Mouse (Mus musculus): Measurements from ENCODE around the gene Ptprm. TPM values are rescaled to one million over a fixed set of nuclear protein-coding genes. Genes with fewer than 3 reads are reported as not detected.

Ptprm gene
- polyA plus RNA-seq, 1 experiment from 2014 or later: 35.9 TPM

- H3K27ac ChIP-seq (ENCODE audit: low read length): no peak overlapping the region
- H3K27me3 ChIP-seq (replicated peaks; ENCODE audit: insufficient read depth, low read length): no peaks in the 10 kb centered on the region
- no peak overlapping the region for H3K9ac ChIP-seq (replicated peaks; ENCODE audit: low read depth)
- no peak for TF ChIP-seq CTCF (IDR thresholded peaks at IDR 0.05)
- no peak for TF ChIP-seq EP300 (IDR thresholded peaks at IDR 0.05)
- no peaks in the 10 kb centered on the region for H3K4me1 ChIP-seq (ENCODE audit: insufficient read depth, low read depth, low read length)
- no peaks in the 10 kb centered on the region for H3K9me3 ChIP-seq (ENCODE audit: low read length)
- no peak overlapping the region for H3K4me3 ChIP-seq (ENCODE audit: low read depth, low read length)
- ATAC-seq (no peak), DNase-seq (ENCODE audit: low spot score) (no peak)
- no peaks in the 10 kb centered on the region for H3K36me3 ChIP-seq (ENCODE audit: insufficient read depth, low read length)
- H3K4me2 ChIP-seq (replicated peaks; ENCODE audit: low read depth, low read length): no peak overlapping the region
- 45% methylated on average over 3 of the region's 3 CpGs for WGBS
These were observed 241.6 kb downstream of the Ptprm start for GRCm38 (mm10) chr17:67112679-67113078.

GRCm38 (mm10) chr17:67106176-67106575, 248.1 kb downstream of the Ptprm start:
- DNase-seq (ENCODE audit: low spot score) (no peak), ATAC-seq (no peak)
- no peak overlapping the region for H3K27ac ChIP-seq (ENCODE audit: low read length)
- no peak overlapping the region for H3K4me2 ChIP-seq (replicated peaks; ENCODE audit: low read depth, low read length)
- H3K9ac ChIP-seq (replicated peaks; ENCODE audit: low read depth): no peak overlapping the region
- no peaks in the 10 kb centered on the region for H3K27me3 ChIP-seq (replicated peaks; ENCODE audit: insufficient read depth, low read length)
- no peaks in the 10 kb centered on the region for H3K4me1 ChIP-seq (ENCODE audit: insufficient read depth, low read depth, low read length)
- H3K4me3 ChIP-seq (ENCODE audit: low read depth, low read length): no peak overlapping the region
- 88% methylated on average over 2 of the region's 2 CpGs for WGBS
- no peak for TF ChIP-seq EP300 (IDR thresholded peaks at IDR 0.05)
- no peak for TF ChIP-seq CTCF (IDR thresholded peaks at IDR 0.05)
- H3K9me3 ChIP-seq (ENCODE audit: low read length): no peaks in the 10 kb centered on the region
- H3K36me3 ChIP-seq (ENCODE audit: insufficient read depth, low read length): no peaks in the 10 kb centered on the region

- TF ChIP-seq CTCF (IDR thresholded peaks at IDR 0.05) (no peak), EP300 (IDR thresholded peaks at IDR 0.05) (no peak)
- no peaks in the 10 kb centered on the region for H3K27me3 ChIP-seq (replicated peaks; ENCODE audit: insufficient read depth, low read length)
- no peak overlapping the region for H3K4me2 ChIP-seq (replicated peaks; ENCODE audit: low read depth, low read length)
- no peaks in the 10 kb centered on the region for H3K9me3 ChIP-seq (ENCODE audit: low read length)
- H3K4me1 ChIP-seq (ENCODE audit: insufficient read depth, low read depth, low read length): no peaks in the 10 kb centered on the region
- 40% methylated on average over 6 of the region's 6 CpGs for WGBS
- H3K4me3 ChIP-seq (ENCODE audit: low read depth, low read length): no peak overlapping the region
- H3K36me3 ChIP-seq (ENCODE audit: insufficient read depth, low read length): no peaks in the 10 kb centered on the region
- no peak for ATAC-seq
- H3K27ac ChIP-seq (ENCODE audit: low read length): no peak overlapping the region
- DNase-seq (ENCODE audit: low spot score): peak; percentile 47
- H3K9ac ChIP-seq (replicated peaks; ENCODE audit: low read depth): no peak overlapping the region
These were observed 252.2 kb downstream of the Ptprm start for GRCm38 (mm10) chr17:67102051-67102450.

GRCm38 (mm10) chr17:67090997-67091396, 263.3 kb downstream of the Ptprm start:
- ATAC-seq: no peak
- no peak for TF ChIP-seq CTCF (IDR thresholded peaks at IDR 0.05)
- no peak for TF ChIP-seq EP300 (IDR thresholded peaks at IDR 0.05)
- 76% methylated on average over 5 of the region's 5 CpGs for WGBS
- Histone ChIP-seq H3K9ac (replicated peaks; ENCODE audit: low read depth) (no peak overlapping the region), H3K4me1 (ENCODE audit: insufficient read depth, low read depth, low read length) (no peaks in the 10 kb centered on the region), H3K4me3 (ENCODE audit: low read depth, low read length) (no peak overlapping the region), H3K9me3 (ENCODE audit: low read length) (no peaks in the 10 kb centered on the region), H3K27me3 (replicated peaks; ENCODE audit: insufficient read depth, low read length) (no peaks in the 10 kb centered on the region), H3K4me2 (replicated peaks; ENCODE audit: low read depth, low read length) (no peak overlapping the region), H3K36me3 (ENCODE audit: insufficient read depth, low read length) (peaks cover 4% of the 10 kb centered on the region; the same call in 1 of the 2 replicates), H3K27ac (ENCODE audit: low read length) (no peak overlapping the region)
- no peak for DNase-seq (ENCODE audit: low spot score)

GRCm38 (mm10) chr17:67090153-67090552, 264.1 kb downstream of the Ptprm start:
- no peaks in the 10 kb centered on the region for H3K4me1 ChIP-seq (ENCODE audit: insufficient read depth, low read depth, low read length)
- peaks cover 4% of the 10 kb centered on the region; the same call in 1 of the 2 replicates for H3K36me3 ChIP-seq (ENCODE audit: insufficient read depth, low read length)
- TF ChIP-seq EP300 (IDR thresholded peaks at IDR 0.05) (no peak), CTCF (IDR thresholded peaks at IDR 0.05) (no peak)
- no peak overlapping the region for H3K27ac ChIP-seq (ENCODE audit: low read length)
- H3K9ac ChIP-seq (replicated peaks; ENCODE audit: low read depth): no peak overlapping the region
- no peaks in the 10 kb centered on the region for H3K27me3 ChIP-seq (replicated peaks; ENCODE audit: insufficient read depth, low read length)
- no peak for ATAC-seq
- 84% methylated on average over 7 of the region's 7 CpGs for WGBS
- no peak overlapping the region for H3K4me2 ChIP-seq (replicated peaks; ENCODE audit: low read depth, low read length)
- DNase-seq (ENCODE audit: low spot score): no peak
- no peak overlapping the region for H3K4me3 ChIP-seq (ENCODE audit: low read depth, low read length)
- no peaks in the 10 kb centered on the region for H3K9me3 ChIP-seq (ENCODE audit: low read length)

GRCm38 (mm10) chr17:67089611-67090010, 264.6 kb downstream of the Ptprm start:
- DNase-seq (ENCODE audit: low spot score) (no peak), ATAC-seq (no peak)
- TF ChIP-seq EP300 (IDR thresholded peaks at IDR 0.05): no peak
- TF ChIP-seq CTCF (IDR thresholded peaks at IDR 0.05): no peak
- Histone ChIP-seq H3K4me1 (ENCODE audit: insufficient read depth, low read depth, low read length) (no peaks in the 10 kb centered on the region), H3K9me3 (ENCODE audit: low read length) (no peaks in the 10 kb centered on the region), H3K9ac (replicated peaks; ENCODE audit: low read depth) (no peak overlapping the region), H3K36me3 (ENCODE audit: insufficient read depth, low read length) (no peaks in the 10 kb centered on the region), H3K27ac (ENCODE audit: low read length) (no peak overlapping the region), H3K4me2 (replicated peaks; ENCODE audit: low read depth, low read length) (no peak overlapping the region), H3K27me3 (replicated peaks; ENCODE audit: insufficient read depth, low read length) (no peaks in the 10 kb centered on the region), H3K4me3 (ENCODE audit: low read depth, low read length) (no peak overlapping the region)
- WGBS: 58% methylated on average over 3 of the region's 3 CpGs

GRCm38 (mm10) chr17:67087585-67087984, 266.7 kb downstream of the Ptprm start:
- Histone ChIP-seq H3K27me3 (replicated peaks; ENCODE audit: insufficient read depth, low read length) (no peaks in the 10 kb centered on the region), H3K9me3 (ENCODE audit: low read length) (no peaks in the 10 kb centered on the region), H3K4me1 (ENCODE audit: insufficient read depth, low read depth, low read length) (no peaks in the 10 kb centered on the region), H3K4me3 (ENCODE audit: low read depth, low read length) (no peak overlapping the region), H3K9ac (replicated peaks; ENCODE audit: low read depth) (no peak overlapping the region), H3K36me3 (ENCODE audit: insufficient read depth, low read length) (no peaks in the 10 kb centered on the region), H3K27ac (ENCODE audit: low read length) (no peak overlapping the region), H3K4me2 (replicated peaks; ENCODE audit: low read depth, low read length) (no peak overlapping the region)
- no peak for DNase-seq (ENCODE audit: low spot score)
- no peak for ATAC-seq
- peak; percentile 56 for TF ChIP-seq CTCF (IDR thresholded peaks at IDR 0.05)
- TF ChIP-seq EP300 (IDR thresholded peaks at IDR 0.05): no peak
- WGBS: 64% methylated on average over 5 of the region's 5 CpGs
